Mouse (Mus musculus) layer of hippocampus, adult 18-20 months (tissue): ENCODE data around the gene Edar. TPM values are rescaled to one million over a fixed set of nuclear protein-coding genes. Genes with fewer than 3 reads are reported as not detected.

Experiments
- DNase-seq, 2 experiments: peaks; one replicate each; pipeline ENCODE4 v3.0.0; 2022; ENCODE audit warnings: low spot score in 2 of 2
- total RNA-seq, 2 experiments: library from RNA; stranded (reverse); gene quantifications; 2 replicates each; pipeline ENCODE4 v1.2.3; 2021

Edar gene
- total RNA-seq, 2 experiments from 2014 or later = not detected

DNA sequence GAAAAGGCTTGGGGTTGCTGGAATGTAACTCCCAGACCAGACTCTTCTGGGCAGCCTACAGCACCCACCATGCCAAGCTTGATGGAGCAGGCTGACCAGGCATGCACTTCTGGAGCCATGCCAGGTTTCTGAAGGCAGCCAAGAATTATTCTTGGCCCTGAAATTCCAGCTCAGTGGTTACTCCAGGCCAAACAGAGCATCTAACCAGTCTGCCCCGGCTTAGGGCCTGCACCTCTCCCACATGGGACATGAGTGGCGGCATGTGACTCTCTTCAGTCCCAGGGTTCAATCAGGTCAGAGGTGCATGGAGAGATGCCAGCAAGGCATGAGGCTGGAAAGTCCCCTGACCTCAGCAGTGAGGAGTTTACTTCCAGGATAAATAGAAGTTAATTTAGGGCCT, 70.7 kb downstream of the Edar start:
- no peak for DNase-seq

DNA sequence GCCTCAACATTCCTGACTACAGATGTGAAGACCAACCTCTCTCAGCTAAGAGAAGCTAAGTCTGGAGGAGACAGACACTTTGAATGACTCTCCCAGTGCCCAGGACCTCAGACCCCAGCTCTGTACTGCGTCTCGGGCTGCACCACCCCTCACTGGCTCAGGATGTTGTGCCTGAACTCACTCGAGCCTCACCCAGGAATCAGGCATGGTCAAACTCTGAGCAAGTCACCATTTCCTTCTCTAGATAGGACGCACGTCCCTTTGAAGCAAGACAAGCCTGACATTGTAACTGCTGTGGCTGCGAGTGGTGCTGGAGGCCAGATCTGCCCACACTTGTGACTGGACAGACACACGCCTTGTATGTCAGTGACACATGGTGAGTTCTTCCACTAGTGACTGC, 73.5 kb downstream of the Edar start:
- no peak for DNase-seq

- peak in 1 of 2 experiments; percentile 63 for DNase-seq
Observed at GRCm38 (mm10) chr10:58601431-58601901, 74.0 kb downstream of the Edar start.

DNA sequence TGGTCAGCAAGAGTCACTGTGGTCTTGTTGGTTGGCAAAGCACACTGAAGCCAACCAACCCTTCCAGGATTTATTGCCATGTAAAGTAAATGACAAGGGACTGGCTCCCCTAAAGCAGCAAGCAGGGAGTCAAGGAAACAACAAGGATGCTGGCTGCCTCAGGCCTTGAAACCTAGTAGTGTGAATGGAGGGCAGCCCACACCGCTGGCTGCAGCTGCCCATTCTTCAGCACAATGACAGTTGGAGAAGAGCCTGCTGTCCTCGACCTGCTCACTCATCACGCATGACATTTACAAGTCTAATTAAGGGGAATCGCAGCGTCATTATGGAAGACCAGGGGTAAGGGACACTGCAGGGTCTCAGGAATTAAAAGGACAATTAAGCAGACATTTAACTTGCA, 74.5 kb downstream of the Edar start:
- DNase-seq = no peak

- no peak for DNase-seq
Observed at GRCm38 (mm10) chr10:58600151-58600550, 75.3 kb downstream of the Edar start.

GRCm38 (mm10) chr10:58595821-58596220, 79.6 kb downstream of the Edar start:
- DNase-seq = no peak

DNA sequence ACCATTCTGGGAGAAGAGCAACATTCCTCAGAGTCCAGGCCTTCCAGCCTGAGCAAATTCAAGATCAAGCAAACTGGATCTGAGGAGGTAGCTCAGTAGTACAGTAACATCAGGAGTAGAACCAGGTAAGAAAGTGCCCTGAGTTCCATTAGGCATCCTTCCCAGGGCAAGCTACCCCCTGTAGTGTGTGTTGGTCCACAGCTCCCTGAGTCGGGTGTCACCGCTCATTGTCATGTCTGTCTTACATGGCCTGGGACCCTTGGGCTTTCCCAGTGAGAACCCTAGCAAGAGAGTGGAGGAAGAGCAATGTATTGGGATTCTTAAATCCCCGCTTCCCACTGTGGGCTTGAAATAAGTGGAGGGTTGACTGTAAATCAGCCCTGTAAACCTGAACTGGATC, 80.3 kb downstream of the Edar start:
- no peak for DNase-seq

- no peak for DNase-seq
Observed at GRCm38 (mm10) chr10:58594486-58594885, 81.0 kb downstream of the Edar start.

GRCm38 (mm10) chr10:58585427-58586223, 89.8 kb downstream of the Edar start:
- DNase-seq = no peak

DNA sequence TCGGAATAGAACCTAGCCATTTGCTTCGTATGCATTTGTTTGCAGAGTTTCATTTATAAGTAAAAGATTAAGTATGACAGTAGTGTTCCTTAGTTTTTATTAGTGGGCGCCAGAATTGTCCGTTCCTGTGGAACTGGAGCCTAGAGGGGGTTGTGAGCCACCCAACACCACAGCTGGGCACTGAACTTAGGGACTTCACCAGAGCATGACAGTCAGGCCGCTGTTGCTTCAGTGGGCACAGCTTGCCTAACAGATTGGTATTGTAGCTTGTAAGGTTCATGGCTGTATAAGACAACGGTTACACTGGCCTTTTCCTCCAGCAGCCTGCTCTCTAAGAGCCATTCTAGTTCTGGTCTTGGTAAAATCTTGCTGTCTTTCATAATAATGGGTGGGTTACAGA, 114.9 kb downstream of the Edar start:
- no peak for DNase-seq

- peak; percentile 16 to 63 for DNase-seq
Observed at GRCm38 (mm10) chr10:58559901-58560300, 115.6 kb downstream of the Edar start.

DNA sequence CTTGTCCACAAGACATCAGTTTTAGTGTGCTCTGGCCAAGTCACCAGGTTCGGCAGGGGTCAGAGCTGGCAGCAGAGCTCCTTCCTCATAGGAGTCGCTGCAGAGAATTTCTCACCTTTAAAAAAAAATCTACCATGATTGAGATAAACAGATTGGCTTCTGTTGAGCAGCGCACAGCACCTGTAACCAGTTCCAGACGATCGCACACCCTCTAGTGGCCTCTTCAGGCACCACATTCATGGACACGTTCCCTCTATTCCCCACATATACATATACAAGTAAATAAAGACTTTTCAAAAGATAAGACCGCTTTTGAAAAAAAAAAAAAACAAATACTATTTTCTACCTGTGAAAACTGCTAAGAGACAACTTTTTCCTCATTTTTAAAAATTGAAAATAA, 116.4 kb downstream of the Edar start:
- DNase-seq = peak in 1 of 2 experiments; percentile 71

GRCm38 (mm10) chr10:58554693-58555387, 120.6 kb downstream of the Edar start:
- no peak for DNase-seq

Other genes starting within 250 kb of the Edar start
- 10 to 100 TPM; 79.4 to 80.8 TPM for gene Ranbp2, start 228.7 kb downstream of the Edar start, total RNA-seq
- 1 to 10 TPM; 3.2 to 3.8 TPM for gene Ccdc138, start 177.7 kb downstream of the Edar start, total RNA-seq
- not detected for gene Gm17542, start 42.6 kb upstream of the Edar start, total RNA-seq
- gene Sh3rf3, start 137.7 kb upstream of the Edar start, total RNA-seq = 10 to 100 TPM; 29.2 to 32.6 TPM